Mouse (Mus musculus) C2C12 (cell line): ENCODE results near the gene Ptprj.
A peak's percentile ranks its signal among the peaks of the same experiment; 100 is the strongest.

Experiments
- CEBPB ChIP-seq: IDR thresholded peaks from one replicate; pipeline ENCODE4 v1.6.1; 2011; ENCODE audit warnings: low read depth, mild to moderate bottlenecking, control low read depth, moderate library complexity
- CTCF ChIP-seq: IDR thresholded peaks from one replicate; pipeline ENCODE4 v1.5.1; 2011; ENCODE audit not compliant: control insufficient read depth, insufficient read depth, insufficient read length
- MYOD1 ChIP-seq: IDR thresholded peaks from one replicate; pipeline ENCODE4 v1.6.1; 2011; ENCODE audit warnings: low read depth; ENCODE audit not compliant: control insufficient read depth, insufficient read length
- MYOG ChIP-seq: IDR thresholded peaks from one replicate; pipeline ENCODE4 v1.6.1; 2011; ENCODE audit not compliant: control insufficient read depth, insufficient read length; ENCODE audit errors: extremely low read depth
- USF1 ChIP-seq: IDR thresholded peaks from one replicate; pipeline ENCODE4 v1.6.1; 2011; ENCODE audit warnings: low read depth, mild to moderate bottlenecking, control low read depth, moderate library complexity

DNA sequence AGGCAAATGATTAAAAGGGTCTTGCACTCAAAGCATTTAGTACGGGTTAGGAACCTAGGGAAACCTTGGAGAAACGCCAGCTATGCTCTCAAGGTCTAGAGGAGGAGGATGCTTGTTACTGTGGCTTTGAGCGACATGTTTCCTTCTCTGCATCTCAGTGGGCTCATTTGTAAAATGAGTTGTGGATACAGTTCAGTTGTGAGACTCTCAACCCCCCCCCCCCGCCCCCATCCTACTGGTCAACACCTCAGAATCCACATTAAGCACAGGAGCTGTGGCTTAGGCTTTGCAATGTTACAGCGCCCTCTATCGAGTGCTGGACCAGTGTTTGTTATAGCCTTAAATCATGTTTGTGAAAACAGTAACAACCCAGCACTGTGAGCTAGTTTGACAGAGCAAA, 44.5 kb upstream of the Ptprj start:
- TF ChIP-seq MYOD1 (no peak), MYOG (no peak), CTCF (peak; percentile 54), CEBPB (no peak), USF1 (no peak)
